Mouse (Mus musculus): ENCODE data around the gene Gm20425.
"Not testable (repeated sequence)": the region's sequence is repeated elsewhere in the genome, so short reads cannot be mapped to it uniquely, and the experiment has no call there.

Gm20425 gene

DNA sequence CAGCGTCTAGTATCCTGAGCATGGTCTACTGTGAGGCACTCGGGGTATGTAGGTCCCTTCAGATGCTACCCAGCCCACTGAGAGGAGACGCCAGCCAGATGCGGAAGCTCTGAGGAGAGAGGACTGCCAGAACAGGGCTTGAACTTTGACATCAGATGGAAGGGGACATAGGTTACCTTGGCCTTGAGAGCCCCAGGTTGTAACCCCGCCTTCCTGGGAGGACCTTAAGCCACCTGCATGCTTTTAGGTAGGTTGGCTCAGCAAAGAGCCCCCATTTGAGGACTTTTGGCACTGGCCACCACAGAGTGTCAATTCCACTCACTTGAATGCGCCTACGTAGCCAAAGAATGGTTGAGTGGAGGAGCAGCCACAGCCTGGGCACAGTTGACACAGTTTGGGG, 5.4 kb downstream of the Gm20425 start:
- DNase-seq (ENCODE audit: low read depth, low spot score), result no peak

DNA sequence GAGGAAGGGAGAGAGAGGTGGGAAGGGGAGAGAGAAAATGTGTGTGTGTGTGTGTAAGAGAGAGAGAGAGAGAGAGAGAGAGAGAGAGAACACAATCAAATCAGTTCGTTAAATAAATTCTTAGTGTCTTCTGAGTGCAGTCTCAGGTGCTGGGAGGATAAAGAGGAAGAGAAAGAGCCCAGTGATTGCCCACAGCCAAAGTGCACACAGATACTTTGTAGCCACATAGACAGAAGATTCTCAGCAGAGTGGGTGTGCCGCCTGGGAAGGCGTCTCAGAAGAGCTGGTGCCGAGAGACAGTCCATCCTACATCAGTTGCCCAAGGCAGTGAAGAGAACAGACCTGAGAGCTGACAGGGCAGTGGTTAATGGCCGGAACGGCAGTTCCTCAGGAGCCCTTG, 15.8 kb downstream of the Gm20425 start:
- DNase-seq (ENCODE audit: low read depth, low spot score), result no peak

DNA sequence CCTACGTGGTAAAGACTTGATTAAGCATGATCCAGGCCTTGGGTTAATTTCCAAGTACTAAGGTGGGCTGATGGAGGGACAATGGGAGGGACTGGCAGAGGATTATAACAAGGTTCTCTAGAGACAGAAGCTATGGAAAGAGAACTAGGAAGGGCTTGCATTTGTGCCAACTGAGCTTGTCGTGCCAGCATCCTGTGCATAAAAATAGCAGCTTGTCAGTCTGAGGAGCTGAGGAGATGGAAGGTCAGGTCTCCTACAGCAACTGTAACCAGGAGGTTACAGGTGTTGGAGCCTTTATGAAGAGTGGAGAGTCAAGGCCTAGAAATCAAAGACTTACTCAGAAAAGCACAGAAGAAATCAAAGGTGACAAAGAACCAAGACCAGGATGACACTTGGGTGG, 16.5 kb downstream of the Gm20425 start:
- no peak for DNase-seq (ENCODE audit: low read depth, low spot score)

DNA sequence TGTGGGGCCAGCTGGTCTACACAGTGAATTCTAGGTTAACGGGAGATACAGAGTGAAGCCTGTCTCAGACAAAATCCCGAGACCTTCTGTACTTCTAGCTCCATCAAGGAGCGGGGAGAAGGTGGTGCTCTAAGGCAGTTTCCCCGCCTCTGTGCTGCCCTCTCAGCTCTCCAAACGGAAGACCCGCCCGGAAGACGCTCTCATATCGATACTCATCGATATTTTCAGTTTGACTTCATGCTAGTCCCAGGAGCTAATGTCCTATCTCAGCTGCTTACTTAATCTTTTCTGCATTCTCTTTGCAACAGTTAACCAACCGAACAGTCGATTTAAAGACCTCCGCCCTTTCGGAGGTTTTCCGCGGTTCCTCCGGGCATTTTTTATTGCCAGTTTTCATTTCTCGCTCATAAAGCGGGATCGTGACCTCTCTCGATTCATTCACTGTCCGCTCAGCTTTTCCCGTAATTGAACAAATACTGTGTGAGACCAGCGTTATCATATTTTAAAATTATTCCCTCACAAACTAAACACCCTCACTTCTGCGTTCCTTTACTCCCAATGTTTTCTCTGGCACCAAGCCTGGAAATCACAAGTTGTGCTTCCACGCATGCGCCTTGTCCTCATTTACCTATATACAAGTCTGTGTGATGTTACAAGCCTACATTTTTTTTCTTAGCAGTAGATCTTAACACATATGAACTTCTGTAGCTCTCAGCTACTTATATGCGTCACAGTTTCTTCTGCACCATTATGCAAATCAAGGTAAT, 17.3 kb downstream of the Gm20425 start:
- no peak for DNase-seq (ENCODE audit: low read depth, low spot score)

DNA sequence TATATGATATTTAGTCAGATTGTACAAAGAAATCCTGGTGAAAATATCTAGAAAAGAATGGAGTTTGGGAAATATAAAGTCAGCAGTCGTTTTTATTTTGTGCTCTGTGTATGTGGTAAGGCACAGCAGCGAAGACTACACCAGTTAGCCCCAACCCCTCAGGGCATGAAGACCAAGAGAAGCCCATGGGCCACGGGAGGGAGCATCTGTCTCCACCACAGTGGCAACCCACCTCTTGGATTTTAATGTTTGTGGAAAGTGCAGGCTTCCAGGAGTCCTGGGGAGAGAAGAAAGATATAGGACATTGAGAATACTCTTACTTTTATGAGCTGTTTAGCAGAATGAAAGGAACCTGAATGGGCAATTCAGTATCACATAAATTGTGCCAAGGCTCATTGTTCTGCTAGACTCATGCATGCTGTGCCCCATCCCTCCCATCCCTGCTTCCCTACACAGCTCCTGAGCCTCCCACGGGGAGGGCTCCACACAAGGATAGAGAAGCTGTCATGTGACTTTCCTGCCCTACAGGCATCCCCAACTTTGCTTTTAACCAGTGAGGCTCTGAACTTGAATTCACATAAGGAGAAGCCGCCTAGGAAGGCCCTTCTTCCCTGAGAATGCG, 21.2 kb downstream of the Gm20425 start:
- no peak for DNase-seq (ENCODE audit: low read depth, low spot score)

DNA sequence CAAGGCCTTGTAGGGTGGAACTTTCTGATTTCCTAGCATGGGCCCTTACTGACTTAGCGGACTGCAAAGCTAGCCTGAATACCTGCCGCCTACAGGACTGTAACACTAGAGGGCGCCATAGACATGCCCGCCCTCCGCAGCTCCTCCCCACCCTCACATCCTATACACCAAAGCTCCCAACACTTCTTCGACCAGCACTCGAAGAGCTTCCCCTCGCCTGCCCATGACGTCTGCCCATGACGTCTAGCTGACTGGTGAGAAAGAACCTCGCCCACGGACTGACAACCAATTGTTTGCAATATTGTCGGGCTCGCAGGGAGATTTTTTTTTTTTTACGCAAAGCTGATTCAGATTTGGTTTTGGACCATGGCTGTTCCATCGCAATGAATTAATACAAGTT, 22.3 kb downstream of the Gm20425 start:
- DNase-seq (ENCODE audit: low read depth, low spot score), result peak; percentile 59

DNA sequence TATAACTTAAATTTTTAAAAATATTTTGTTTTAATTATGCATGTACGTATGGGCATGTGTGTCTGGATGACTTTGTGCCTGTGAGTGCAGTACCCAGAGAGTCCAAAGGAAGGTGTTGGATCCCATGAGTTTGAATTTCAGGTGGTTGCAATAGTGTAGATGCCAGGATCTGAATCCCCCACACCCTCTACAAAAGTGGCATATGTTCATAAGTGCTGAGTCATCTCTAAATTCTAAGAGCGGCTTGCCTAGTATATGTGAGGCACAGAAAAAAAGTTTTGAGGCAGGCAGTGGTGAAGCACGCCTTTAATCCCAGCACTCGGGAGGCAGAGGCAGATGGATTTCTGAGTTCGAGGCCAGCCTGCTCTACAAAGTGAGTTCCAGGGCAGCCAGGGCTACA, 24.3 kb downstream of the Gm20425 start:
- no peak for DNase-seq (ENCODE audit: low read depth, low spot score)

DNA sequence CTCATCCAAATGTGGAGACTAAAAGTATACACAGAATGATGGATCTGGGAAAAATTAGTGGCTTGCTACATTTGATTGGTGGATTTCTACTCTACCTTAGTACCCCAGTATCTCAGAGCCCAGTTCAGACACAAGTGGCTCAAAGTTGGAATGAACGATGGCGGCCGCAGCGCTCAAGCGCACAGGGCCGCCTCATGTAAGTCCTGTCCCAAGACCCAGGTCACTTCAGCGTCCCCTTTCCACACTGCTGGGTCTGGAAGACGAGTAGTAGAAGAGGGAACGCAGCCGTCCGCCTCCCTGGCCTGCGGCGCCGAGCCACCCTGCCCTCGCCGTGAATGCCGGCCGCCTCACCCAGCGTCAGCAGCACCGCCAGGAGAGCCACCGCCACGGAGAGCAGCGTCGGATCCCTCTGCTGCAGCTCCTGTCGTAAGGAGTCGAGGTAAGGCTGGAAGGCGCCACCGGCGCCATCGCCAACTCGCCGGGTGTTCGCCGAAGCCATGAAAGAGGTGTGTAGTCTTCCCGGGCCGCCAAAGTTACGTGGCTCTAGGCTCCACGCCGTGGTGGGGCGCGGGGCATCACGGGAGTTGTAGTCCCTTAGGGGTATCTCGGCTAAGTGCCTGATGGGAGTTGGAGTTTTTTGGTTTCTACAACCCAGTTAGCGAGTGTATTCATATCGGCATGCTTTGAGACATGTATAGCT, 28.4 kb downstream of the Gm20425 start, which contains the start of gene Srprb:
Gene Srprb (minus strand): TSS at position 577 of the 700 bp plus-strand sequence.
- DNase-seq (ENCODE audit: low read depth, low spot score), result peak; percentile 82

DNA sequence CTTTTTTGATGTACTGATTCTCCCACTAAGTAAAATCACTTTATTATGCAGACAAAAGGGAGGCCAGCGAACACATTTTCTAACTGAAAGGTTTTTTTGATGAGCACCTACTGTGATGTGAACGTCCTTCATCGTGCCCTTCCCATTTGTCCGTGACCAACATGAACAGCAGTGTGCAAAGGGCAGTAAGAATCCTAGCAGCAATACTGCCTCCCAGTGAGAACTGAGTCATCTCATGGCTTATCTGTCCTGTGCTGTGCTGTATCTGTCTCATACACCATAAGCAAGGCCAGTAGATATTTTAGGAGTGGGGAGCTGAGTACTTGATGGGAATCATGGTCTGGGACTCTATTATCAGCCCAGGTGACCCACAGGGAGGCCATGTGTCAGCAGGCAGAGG, 41.7 kb downstream of the Gm20425 start:
- no peak for DNase-seq (ENCODE audit: low read depth, low spot score)

DNA sequence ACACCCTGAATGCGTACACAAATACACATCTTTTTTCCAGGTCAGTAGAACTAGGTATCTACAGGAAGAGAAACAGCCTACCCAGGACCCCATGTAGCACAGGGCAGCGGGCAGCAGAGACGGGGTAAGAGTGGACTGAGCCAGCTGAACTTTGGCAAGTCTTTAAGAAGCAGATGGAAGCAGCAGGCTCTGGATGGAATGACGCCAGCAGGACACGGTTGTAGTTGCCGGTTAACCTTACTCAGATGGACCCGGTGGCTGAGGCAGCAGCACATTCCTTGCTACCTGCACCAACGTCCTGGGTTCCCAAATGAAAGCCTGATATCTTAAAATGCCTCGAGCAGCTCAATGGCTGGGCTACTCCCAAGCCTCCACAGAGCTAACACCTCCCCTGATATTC, 43.4 kb downstream of the Gm20425 start:
- DNase-seq (ENCODE audit: low read depth, low spot score), result no peak

DNA sequence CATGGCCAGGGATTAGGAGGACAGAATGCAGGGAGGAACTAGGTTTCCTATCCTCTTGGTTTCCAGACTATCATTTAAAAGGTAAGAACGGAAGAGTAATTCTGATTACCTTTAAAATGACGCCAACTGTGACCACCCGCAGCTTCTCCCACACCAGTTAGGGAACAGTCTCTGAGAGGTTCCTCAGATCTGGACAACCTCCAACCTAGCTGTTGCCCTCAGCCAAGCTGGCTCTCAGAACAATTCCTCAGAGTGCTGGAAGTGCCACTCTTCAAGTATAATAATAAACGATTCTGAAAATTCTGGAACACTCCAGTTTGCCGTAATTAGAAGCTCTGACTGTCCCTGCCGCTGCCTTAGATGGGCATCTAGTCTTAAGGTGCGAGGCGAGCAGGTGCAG, 44.2 kb downstream of the Gm20425 start:
- DNase-seq (ENCODE audit: low read depth, low spot score), result no peak

DNA sequence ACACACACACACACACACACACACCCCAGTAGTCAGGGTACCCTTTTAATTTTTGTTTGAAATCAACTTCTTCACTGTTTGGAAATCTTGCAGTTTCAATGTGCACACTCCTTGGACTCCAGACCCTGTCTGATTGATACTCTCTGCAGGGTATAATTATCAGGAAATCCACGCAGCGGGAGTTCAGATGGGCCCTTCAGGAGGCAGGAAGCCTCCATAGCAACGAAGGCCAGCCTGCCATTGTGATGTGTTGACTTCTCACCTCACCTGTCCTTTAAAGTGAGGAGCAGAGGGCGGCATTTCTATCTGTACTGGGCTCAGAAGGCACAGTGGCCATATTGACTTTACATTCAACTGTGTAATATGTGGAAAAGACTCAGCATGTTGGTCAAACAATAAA, 45.3 kb downstream of the Gm20425 start:
- DNase-seq (ENCODE audit: low read depth, low spot score), result no peak

DNA sequence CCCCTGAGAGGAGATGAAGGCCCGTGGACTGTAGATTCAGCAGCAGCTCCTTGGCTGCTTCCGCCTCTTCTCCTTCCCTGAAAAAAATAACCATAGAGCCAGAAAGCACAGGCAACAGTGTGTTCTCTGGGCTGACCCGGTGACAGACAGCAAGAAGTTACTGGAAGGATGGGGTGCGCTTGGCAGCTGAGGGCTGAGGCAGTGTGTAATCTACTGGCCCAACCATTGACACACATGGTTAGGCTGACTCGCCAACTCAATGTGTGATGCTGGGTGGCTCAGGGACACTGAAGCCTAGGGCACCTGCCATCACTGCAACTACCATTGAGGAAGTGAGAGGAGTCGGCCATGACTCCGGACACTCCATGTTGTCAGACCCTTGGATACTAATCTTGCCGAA, 48.2 kb downstream of the Gm20425 start:
- no peak for DNase-seq (ENCODE audit: low read depth, low spot score)

DNA sequence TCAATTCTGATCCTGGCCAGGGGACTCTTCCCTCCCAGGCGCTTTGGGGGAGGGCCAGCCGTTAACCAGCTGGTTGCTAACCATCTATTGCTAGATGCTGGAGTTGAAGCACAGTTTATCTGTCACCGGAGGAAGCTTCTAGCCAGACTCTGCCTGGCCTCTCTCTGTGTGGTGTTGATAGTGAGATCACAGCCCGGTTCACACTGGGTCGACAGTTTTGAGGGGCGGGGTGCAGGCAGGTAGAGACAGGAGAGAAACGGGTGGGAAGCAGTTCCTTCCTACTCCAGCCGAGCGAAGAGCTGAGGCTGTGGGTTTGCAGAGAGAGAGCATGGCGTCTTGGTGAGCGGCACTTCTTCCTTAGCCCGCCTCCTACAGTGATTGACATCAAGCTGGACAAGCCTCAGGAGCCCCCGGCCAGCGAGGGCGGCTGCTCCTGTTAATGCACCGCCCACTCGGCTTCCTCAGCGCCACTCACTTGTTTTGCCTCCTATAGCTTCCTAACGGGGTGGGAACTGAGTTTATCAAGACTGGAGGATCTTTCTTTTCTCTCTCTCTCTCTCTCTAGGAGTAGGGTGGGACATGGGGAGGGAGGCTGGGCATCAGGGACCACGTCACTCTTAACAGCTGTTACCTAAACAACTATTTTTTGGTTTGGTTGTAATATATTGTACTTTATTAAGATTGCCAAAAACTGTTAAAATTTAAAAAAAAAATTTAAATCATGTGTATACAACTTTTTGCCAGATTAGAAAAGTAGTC, 49.1 kb downstream of the Gm20425 start:
- DNase-seq (ENCODE audit: low read depth, low spot score), result peak; percentile 11

DNA sequence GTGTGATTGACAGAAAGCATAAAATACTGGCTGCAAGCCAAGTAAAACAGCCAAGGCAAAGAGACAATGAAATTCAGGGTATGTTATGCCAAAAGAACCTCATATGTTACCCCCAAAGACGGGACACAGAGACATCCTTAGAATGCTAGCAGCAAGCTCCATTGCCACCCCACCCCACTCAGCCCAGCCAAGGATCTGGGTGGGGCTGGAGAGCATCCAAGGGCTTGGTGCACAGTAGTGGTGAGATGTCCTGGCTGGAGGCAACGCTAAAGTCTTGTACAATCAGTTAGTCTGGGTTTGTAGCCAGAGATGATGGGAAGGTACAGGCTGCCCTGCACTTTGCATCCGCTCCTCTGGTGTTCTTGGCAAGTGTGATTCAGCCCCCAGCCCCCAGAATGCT, 49.8 kb downstream of the Gm20425 start:
- DNase-seq (ENCODE audit: low read depth, low spot score), result peak; percentile 9

DNA sequence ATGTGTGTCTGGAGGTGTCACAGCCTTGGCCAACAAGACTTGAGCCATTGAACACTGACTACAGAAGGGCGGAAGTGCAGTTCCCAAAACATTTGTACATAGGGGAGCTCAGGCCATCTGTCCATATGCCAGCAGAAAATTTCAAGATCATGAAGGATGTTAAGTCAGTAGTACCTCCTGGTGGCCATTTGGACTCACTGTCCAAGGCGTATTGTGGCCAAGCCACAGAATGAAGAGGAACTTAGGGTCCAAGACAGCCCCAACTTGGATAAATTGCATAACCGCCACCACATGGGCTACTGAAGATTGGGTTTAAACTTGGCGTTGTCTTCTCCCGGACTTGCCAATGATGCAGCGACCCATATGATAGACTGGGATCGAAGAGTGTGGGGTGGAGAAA, 54.4 kb downstream of the Gm20425 start:
- no peak for DNase-seq (ENCODE audit: low read depth, low spot score)

DNA sequence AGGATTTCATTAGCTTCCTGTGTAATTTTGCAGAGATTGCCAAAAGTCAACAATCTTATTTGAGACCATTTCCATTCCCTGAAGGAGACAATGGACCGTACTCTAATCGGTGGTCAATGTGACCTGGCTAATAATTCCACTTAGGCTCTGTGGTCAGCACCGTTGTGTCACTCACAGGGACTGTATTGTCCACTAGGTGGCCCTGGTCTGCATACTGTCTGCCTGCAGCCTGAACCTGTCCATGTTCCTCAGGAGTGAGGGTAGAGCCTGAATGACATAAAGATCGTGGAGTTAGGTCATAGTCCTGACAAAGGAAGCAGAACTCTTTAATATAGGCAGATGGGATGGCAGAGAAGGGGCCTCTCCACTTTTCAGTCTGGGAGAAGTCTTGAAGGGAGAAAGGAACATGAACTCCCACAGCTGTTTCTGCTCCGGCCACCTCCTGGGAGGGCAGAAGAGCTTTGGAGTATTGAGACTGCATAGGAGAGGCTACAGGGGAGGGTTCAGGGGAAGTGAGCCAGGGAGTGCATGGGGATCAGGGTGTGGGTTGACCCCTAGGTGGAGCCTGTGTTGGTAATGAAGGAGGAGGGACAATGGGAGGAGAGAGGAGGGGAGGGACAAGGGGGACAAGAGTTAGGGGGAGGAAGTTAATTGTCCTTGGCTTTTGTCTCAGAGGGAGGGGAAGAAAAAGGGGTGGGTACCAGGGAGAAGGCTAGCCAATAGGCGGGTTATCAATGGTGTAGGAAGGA, 55.2 kb downstream of the Gm20425 start:
- DNase-seq (ENCODE audit: low read depth, low spot score), result no peak

DNA sequence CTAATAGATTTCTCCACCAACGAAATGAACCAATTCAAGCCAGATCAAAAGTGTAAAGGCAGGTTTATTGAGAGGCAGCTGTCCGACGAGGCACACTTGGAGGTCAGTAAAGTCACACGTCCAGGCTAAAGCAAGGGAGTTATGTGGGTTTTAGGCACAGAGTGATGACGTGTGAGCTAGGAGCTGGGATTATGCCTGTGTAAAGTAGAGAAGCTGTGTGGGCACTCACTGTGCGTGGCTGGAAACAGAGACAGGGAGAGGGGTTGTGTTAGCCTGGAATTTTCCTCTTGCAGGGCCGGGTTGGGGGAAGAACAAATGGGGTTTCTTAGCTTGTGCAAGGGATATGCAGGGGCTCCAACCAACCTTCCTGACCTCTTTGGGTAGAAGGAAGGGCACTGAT, 61.3 kb downstream of the Gm20425 start:
- no peak for DNase-seq (ENCODE audit: low read depth, low spot score)

DNA sequence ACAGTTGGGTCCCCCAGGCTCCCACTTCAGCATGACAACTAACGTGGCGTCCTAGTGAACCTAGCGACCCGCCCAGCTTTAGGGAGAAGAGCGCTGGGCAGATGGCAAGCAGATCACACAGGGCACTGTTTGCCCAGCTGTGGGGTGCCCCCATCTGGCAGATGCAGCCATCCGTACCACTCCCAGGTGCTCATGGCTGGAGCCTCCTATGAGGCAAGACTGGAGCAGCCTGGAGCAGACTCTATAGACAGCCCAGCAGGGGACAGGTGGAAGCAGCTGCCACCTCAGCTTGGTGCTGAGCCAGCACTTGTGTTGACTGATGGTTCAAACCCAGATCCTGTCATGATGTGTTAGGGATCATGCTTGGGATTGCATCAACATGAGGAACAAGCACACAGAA, 62.1 kb downstream of the Gm20425 start:
- no peak for DNase-seq (ENCODE audit: low read depth, low spot score)

DNA sequence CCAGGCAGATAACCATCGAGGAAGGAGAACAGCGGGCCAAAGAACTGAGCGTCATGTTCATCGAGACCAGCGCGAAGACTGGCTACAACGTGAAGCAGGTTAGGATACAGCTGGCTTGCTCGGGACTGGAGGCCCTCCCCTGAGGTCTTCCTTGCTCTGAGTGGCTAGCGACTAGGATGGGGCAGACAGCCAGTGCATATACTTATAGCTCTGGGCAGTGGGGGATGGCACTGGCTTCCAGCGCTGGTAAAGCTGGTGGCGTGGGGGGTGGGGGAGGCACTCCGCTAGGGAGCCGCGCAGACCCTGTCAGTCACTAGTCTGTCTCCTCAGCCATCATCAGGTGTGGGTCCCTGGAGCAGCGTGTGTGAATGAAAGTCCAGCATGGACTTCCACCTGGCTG, 66.3 kb downstream of the Gm20425 start:
- no peak for DNase-seq (ENCODE audit: low read depth, low spot score)

DNA sequence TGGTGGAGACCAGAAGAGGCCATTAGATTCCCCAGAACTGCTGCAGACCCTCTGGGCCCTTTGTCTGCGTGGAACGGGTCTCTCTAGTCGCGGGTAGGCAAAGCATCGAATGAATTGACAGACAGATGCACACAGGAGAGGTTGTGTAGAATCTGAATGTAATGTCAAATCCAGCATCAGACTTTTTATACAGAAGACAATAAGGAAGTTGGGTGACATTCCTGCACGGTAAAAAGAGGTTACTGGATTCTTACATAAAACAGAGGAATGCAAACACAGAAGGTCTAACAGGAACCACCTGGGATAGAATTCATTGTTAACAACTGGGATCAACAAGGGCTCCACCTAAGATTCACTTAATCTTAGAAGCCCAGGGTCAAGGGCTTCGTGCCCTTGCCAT, 74.9 kb downstream of the Gm20425 start:
- not testable (repeated sequence) for DNase-seq (ENCODE audit: low read depth, low spot score)

Data from c-Kit-negative CD71-positive TER-119-positive erythroid progenitor cells, embryonic 14.5 days (primary cell).